Mouse (Mus musculus) common myeloid progenitor, adult 5-6 weeks (primary cell): ENCODE measurements at regions not wholly inside any gene's neighbourhood (a gene's known extent, or its start where the extent isn't known, plus 50 kb on each side); places are given as distances from the start of the nearest gene placed in this dataset.
A peak's percentile ranks its signal among the peaks of the same experiment; 100 is the strongest.

ENCODE experiments used
- ATAC-seq: replicated peaks from 2 replicates; pipeline ENCODE4 v1.8.0; 2016; ENCODE audit warnings: low read depth, mild to moderate bottlenecking, moderate TSS enrichment, inconsistent platforms; ENCODE audit not compliant: poor library complexity, severe bottlenecking

DNA sequence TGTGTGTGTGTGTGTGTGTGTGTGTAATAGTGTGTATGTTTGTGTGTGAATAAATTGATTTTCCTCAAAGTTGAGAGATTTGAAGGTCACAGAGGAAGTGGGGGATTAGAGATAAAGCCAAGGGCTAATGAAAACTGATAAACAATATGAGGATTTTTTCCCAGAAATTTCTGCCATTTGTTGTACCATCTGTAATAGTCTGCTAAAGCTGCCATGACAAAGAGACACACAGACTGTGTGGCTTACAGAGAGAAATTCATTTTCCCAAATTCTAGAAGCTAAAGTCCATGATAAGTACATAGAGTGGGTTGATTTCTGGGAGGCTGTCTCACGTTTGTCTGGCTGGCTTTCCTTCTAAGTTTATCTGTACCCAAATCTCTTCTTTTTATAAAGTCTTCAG is 259.6 kb downstream of the Ndufa4 start:
- ATAC-seq = no peak

DNA sequence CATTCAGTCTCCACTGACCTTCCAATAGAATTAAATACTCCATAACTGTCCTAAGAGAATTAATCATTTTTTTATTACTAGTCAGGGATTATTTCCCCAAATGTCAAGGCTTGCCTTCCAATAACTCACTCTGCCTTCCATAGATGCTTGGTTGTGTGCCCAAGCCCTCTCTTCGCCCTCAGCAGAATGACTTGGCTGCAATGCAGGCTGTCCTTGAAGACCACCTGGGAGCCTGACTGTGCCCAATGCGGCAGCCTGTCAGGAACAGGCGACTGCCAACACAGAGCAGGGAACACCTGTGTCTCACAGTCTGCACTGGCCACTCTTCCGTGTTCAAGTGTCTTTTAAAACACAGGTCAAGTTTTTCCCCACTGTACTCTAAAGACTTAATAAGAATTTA is 294.0 kb downstream of the Ndufa4 start:
- no peak for ATAC-seq

DNA sequence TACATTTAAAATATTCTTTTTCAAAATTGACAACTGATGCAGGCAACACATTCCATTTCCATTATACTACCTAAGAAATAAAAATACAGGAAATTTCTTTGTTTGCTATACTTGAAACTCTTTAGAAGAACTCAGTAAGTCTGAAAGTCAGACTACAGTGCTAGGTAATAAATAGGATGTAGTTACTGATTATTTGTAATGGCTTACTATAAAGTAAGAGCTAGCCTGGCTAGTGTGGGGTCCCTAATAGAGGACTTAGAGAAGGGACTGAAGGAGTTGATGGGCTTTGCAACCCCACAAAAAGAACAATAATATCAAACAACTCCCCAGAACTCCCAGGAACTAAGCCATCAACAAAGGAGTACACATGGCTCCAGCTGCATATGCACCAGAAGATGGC is 299.1 kb downstream of the Ndufa4 start:
- ATAC-seq = no peak

DNA sequence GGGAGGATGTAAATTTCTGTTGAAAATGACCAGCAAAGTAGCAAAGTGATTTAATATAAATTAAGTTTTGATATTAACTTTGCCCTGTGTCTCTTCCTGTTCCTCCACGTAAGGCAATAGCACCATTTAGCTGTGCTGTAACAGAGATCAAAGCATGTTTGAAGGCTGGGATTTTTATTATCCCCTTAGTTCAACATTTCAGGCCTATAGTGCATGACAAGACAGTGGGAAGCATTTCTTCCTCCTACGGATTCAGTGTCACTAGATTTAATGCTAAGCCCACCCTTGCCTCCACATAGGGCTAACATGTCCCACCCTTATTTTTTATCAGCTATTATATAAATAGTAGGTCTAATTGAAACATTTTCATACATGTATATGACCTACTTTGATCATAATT is 299.6 kb downstream of the Ndufa4 start:
- ATAC-seq = no peak

DNA sequence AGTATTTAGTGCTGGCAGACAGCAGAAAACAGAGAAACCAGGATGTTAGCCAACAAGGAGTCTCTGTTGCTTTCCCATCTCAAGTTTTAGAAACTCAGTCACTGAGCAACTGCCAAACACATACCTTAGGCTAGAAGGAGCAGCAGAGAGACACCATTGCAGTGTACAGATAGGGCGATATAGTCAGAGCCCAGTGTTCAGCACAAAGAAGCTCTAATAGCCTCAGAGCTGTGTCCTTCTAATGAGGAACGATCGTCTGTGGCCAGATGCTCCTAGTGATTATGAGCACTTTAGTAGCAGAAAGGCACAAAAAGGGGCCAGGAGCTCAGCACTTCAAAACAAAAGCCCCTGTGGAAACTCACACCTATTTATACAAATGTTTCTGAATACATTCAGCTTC is 301.2 kb downstream of the Ndufa4 start:
- no peak for ATAC-seq

DNA sequence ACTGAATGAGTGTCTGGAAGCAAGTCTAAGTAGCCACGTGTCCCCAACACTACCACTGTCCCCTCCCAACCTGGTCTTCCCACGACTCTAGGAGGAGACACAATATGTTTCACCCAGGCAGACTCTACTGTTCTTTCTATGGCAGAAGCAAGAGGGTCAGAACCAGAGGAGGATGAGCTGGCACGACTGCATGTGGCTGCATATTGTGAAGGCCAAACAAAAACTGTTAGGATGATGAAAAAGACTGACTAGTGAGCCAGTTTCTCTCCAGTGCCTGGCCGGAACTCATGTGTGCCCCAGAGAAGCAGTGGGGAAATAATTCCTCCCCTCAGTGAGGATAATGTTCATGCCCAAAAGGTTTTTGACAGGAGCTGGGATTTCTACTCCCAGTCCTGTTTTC is 301.8 kb downstream of the Ndufa4 start:
- ATAC-seq = no peak

DNA sequence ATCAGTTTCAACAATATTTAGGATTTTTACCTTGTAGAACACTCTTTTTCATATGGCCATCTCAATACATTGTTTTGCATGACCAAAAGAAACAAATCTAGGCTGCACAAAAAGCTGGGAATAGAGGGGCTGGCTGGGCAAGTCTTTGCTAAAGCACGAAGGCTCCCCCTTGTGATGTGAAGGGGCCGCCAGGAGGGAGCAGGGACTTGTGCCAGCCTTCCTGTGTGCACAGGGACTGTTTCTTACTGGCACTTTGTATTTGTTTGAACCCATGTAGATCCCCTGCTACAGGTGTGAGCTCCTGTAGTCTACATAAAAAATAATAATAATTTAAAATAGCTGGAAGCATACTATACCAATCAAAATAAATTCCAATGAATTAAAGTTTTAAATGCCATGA is 312.4 kb downstream of the Ndufa4 start:
- ATAC-seq = 0 out of 2 replicates have a peak, but pooled peaks have one; percentile 18

DNA sequence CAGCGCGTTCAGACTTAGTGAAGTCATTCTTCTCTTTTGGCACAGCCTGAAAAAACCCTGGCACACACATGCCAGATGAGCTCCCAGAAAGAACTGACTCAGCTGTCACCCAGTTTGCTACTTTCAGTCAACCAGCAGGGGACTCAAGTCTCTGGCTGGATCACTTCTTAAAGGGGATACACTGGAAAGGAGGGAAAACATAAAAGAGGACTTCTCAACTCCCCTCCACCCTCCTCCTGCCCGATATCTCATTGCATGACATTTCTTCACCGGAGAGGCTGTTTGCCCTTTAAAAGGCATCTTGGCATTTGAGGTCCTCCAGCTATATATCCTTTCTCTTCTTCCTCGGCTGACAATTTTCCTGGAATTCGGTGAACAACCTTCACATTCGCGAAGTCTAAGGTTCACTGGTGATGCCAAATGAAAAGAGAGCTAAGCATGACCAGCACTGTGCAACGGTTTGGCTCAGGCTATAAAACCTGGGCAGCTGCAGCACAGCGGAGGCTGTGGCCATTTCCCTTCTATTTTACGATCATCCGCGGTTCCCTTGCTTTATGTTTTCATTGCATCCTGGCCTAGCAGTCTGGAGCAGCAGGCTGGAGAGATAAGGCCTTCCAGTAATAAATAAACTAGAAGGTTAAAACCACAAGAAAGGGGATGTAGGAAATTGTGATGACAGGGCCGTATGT is 313.6 kb downstream of the Ndufa4 start:
- ATAC-seq = peak; percentile 96

DNA sequence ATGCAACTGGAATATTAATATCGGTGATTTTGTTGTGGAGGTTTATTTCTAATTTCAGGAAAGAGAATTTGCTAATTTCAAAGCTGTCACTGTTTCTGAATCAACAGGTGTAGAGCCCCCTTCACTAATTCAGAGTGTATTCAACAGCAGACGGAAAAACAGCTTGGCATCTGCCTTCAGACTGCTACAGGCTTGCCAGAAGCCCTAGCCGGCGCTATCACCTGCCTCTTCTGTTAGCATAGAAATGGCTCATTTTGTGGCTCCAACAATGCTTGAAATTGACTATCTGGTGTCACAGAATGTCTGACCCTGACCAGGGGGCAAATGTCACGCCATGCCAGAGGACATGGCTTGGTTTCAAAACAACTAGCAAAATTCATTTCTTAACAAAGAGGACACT is 331.2 kb downstream of the Ndufa4 start:
- no peak for ATAC-seq

DNA sequence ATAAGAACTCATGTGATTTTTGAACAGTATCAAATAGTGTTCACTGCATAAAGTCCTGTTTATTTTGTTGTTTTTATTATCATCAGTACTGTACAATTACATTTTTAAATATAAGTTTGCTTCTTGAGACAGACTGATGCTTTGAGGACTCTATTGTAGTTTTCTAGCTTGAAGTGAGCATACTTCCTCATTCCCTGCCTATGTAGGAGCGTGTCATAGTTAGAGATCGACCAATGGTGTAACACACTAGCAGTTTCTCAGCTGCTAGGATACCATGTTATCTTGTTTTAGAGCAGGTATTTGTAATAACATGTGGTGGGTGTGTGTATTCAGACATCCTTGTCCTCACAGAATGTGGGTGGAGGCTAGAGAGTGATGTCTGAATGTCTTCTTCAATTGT is 342.1 kb downstream of the Ndufa4 start:
- peak; percentile 32; the same call in 1 of the 2 replicates for ATAC-seq

DNA sequence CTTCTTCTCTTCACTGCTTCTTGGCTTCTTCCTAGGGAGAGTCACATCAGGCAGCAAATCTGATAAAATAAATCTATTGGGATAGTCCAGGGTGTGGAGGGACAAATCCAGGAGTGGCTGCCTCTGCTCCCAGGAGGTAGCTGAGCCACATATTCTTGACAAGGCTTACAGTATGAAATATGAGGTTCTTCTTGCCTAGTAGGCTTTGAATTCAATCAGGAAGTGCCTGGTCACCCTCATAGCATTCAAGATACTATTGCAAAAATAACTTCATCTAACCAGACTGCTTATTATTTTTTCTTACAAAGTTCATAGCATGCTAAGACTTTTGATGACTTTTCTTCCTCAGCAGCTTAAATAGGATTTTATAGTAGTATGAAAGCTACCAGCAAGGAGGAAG is 356.8 kb downstream of the Ndufa4 start:
- ATAC-seq = no peak

DNA sequence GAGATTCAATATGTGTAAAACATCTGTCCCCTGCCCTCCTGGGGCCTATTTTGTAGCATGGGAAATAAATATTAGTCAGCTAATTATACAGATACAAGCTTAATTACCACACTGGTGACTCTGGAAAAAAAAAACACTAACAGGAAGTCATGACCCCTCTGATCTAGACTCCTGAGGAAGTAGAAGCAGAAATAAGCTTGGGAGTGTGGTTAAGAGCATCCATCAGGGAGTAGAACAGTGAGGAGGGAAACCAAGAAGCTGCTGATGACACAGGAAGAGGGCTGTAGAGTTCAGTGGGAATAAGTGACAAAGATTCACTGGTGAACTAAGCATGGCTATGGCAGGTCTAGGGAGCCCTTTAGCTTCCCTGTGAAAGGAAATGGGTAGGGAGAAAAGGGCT is 360.0 kb downstream of the Ndufa4 start:
- ATAC-seq = peak; percentile 77

DNA sequence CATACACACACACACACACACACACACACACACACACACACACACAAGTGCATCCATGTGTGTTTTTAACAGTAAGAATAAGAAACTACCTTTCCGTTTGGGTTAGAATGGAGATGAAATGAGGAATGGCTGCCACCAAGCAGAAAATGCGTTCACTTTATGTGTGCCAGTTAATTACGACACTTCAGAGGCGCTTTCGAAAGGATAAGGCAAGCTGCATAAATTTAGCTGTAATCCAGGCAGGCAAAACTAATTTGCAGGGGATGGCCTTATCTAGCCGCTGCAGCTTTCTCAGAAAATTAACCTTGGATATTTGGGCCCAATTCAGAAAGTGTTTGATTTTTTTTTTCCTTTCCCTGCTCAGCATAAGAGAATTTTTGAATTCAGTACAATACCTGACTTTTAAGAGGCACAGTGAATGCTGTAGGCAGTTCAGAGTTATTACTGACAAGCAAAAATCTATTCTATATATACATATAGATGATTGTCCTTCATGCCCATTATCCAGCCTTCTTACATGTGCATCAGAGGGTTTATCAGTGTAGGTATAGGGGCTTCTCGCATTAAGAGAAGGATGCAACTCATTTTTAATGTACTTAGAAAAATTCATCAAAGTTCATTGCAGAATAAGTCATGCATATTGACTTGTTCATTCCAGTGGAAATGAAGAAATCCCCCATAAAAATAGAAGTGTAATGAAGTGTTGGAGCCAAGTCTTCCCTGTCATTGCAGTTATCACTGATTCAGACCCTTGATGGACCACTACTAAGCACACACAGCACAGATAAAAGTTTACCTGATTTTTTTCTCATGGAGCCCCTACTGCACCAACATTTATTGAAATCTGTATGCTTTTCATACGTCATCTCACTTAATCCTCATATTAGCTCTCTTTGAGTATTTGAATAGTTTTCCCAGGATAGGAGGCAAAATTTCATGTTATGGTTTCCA is 372.1 kb downstream of the Ndufa4 start:
- no peak for ATAC-seq

DNA sequence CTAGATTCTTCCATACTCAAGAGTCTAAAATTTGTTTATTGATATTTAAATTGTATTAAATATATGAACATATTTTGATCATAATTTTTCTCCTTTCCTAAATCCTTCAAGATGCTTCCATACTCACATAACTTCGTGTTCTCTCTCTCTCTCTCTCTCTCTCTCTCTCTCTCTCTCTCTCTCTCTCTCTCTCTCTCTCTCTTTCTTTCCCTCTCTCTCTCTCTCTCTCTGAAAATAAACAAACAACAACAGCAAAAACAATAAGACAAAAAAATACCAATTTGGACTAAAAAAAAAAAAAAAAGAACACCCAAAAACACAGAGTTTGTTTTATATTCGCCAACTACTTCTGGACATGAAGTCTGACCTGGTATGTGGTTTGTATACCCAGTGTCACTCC is 404.2 kb downstream of the Ndufa4 start:
- no peak for ATAC-seq

DNA sequence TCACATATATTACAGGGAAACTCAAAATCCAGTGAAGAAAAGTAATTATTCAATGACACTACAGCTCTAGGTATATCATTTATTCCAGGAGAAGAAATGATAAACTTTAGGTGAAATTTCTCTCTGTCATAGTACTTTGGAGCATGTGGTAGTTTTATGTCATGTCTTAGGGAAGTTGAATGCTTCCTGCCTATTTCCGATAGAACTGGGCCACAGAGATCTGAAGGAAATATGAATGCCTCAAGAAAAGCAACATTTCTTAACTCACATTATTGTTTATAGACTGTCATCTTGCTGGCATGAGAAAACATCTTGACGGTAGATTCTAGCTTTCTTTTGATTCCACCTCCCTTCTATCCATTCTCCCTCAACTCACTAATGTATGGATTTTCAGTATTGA is 412.9 kb downstream of the Ndufa4 start:
- ATAC-seq = peak; percentile 58; the same call in 1 of the 2 replicates

DNA sequence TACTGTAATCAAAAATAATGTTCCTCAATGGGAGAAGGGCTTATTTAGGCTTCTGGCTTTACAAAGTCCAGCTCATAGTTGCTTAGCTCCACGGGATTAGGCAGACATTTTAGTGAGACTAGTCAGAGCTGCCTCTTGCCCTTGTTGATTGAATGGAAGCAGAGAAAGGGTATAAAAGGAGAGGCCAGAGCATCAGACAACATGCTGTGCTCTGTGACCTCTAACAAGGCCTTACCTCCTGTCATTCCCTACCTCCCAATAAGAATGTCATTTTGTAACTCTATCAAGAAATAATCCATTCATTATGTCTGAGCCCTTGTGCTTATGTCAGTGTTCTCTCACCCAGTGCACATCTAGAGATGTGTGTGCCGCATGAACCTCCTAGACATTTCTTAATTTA is 430.3 kb downstream of the Ndufa4 start:
- ATAC-seq = no peak
